19 mouse cellular contexts compared by ENCODE assay signal in genomic region chr8:67032856-67033255, GRCm38 (mm10).
"Had no signal": no experiment of that assay in that cellular context is flagged by ENCODE, and none has a peak within 500 bp of the region (broad histone marks: within the 10 kb centered on the region; RNA-seq: fewer than 3 reads in every experiment).

No protein-coding gene starts in this region.

- ATAC-seq: midbrain, embryonic 16.5 days had no signal

- H3K4me2 ChIP-seq: lung, embryonic 14.5 days; midbrain, embryonic 12.5 days; neural tube, embryonic 13.5 days; neural tube, embryonic 15.5 days had no signal

- H3K9ac ChIP-seq: lung, embryonic 14.5 days; midbrain, embryonic 12.5 days; neural tube, embryonic 13.5 days; neural tube, embryonic 15.5 days had no signal

- H3K27ac ChIP-seq: midbrain, embryonic 10.5 days; midbrain, embryonic 12.5 days; neural tube, embryonic 13.5 days; neural tube, embryonic 15.5 days had no signal

- H3K36me3 ChIP-seq: midbrain, embryonic 10.5 days; midbrain, embryonic 12.5 days; neural tube, embryonic 13.5 days; neural tube, embryonic 15.5 days had no signal

- H3K27me3 ChIP-seq: midbrain, embryonic 12.5 days; neural tube, embryonic 13.5 days; neural tube, embryonic 15.5 days had no signal

- H3K4me1 ChIP-seq: midbrain, embryonic 10.5 days; midbrain, embryonic 12.5 days; neural tube, embryonic 13.5 days; neural tube, embryonic 15.5 days had no signal

- H3K9me3 ChIP-seq: midbrain, embryonic 10.5 days; midbrain, embryonic 12.5 days; neural tube, embryonic 13.5 days; neural tube, embryonic 15.5 days had no signal

- DNase-seq: lung, adult 18-20 months; lung, embryonic 14.5 days; lung, postnatal 10 days; lung, postnatal 4 days; midbrain, embryonic 14.5 days; retina, postnatal 1 day; right cerebral cortex, adult 18-20 months; right cerebral cortex, postnatal 25 days; right cerebral cortex, postnatal 4 days; spleen, adult 18-20 months; thymus, adult 18-20 months; thymus, postnatal 14 days; thymus, postnatal 36 days had no signal

- H3K4me3 ChIP-seq: midbrain, embryonic 10.5 days; midbrain, embryonic 12.5 days; myocyte; neural tube, embryonic 13.5 days; neural tube, embryonic 15.5 days had no signal
